Mouse (Mus musculus) cerebellum, adult 11 months (tissue): ENCODE results near the gene Ctnna2.
A peak's percentile ranks its signal among the peaks of the same experiment; 100 is the strongest.

Experiments
- DNase-seq: peaks from one replicate; pipeline ENCODE4 v3.0.0; 2022

The Ctnna2 gene

GRCm38 (mm10) chr6:77416999-77417398 is 562.5 kb downstream of the Ctnna2 start:
- no peak for DNase-seq

GRCm38 (mm10) chr6:77413530-77413929 is 566.0 kb downstream of the Ctnna2 start:
- DNase-seq, result no peak

GRCm38 (mm10) chr6:77408481-77408880 is 571.0 kb downstream of the Ctnna2 start:
- no peak for DNase-seq

- no peak for DNase-seq
Observed at GRCm38 (mm10) chr6:77400751-77401150, 578.7 kb downstream of the Ctnna2 start.

GRCm38 (mm10) chr6:77391663-77392062 is 587.8 kb downstream of the Ctnna2 start:
- no peak for DNase-seq

GRCm38 (mm10) chr6:77381309-77381708 is 598.2 kb downstream of the Ctnna2 start:
- no peak for DNase-seq

- DNase-seq, result peak; percentile 8
Observed at GRCm38 (mm10) chr6:77373132-77373531, 606.4 kb downstream of the Ctnna2 start.

- no peak for DNase-seq
Observed at GRCm38 (mm10) chr6:77371147-77371546, 608.4 kb downstream of the Ctnna2 start.

- no peak for DNase-seq
Observed at GRCm38 (mm10) chr6:77358471-77358837, 621.0 kb downstream of the Ctnna2 start.

- DNase-seq, result peak; percentile 33
Observed at GRCm38 (mm10) chr6:77357748-77358470, 621.6 kb downstream of the Ctnna2 start.

GRCm38 (mm10) chr6:77354826-77355225 is 624.7 kb downstream of the Ctnna2 start:
- no peak for DNase-seq

GRCm38 (mm10) chr6:77343781-77344180 is 635.7 kb downstream of the Ctnna2 start:
- DNase-seq, result no peak

- DNase-seq, result no peak
Observed at GRCm38 (mm10) chr6:77335537-77335936, 644.0 kb downstream of the Ctnna2 start.

GRCm38 (mm10) chr6:77324748-77325147 is 654.8 kb downstream of the Ctnna2 start:
- no peak for DNase-seq

- DNase-seq, result no peak
Observed at GRCm38 (mm10) chr6:77324327-77324726, 655.2 kb downstream of the Ctnna2 start.

- no peak for DNase-seq
Observed at GRCm38 (mm10) chr6:77306796-77307195, 672.7 kb downstream of the Ctnna2 start.

GRCm38 (mm10) chr6:77301305-77301704 is 678.2 kb downstream of the Ctnna2 start:
- DNase-seq, result no peak

- no peak for DNase-seq
Observed at GRCm38 (mm10) chr6:77291415-77291814, 688.1 kb downstream of the Ctnna2 start.

- peak; percentile 8 for DNase-seq
Observed at GRCm38 (mm10) chr6:77288402-77288801, 691.1 kb downstream of the Ctnna2 start.

GRCm38 (mm10) chr6:77286317-77286716 is 693.2 kb downstream of the Ctnna2 start:
- DNase-seq, result no peak

GRCm38 (mm10) chr6:77278794-77279193 is 700.7 kb downstream of the Ctnna2 start:
- no peak for DNase-seq

GRCm38 (mm10) chr6:77265163-77265562 is 714.3 kb downstream of the Ctnna2 start:
- no peak for DNase-seq

- DNase-seq, result no peak
Observed at GRCm38 (mm10) chr6:77257358-77258105, 722.0 kb downstream of the Ctnna2 start.

GRCm38 (mm10) chr6:77256348-77256747 is 723.2 kb downstream of the Ctnna2 start:
- no peak for DNase-seq
